In the genomic region with DNA sequence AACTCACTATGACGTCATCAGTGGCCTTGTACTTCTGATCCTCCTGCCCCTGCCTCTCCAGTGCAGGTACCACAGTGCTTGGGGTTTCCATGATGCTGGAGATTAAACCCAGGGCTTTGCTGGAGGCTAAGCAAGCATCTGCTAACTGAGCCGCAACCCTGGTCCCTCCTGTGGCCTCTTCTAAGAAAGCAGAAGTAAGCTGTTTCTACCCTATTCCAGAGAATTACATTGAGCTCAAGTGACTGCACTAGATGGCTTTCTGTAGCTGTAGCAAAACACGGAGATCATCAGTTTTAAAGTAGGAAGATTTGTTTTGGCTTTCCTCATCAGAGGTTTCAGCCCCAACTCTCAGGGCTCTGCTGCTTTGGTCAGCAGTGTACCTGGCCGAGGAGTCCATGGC, we compare ENCODE assay signal across 23 mouse cellular contexts. TPM values are rescaled to one million over a fixed set of nuclear protein-coding genes. Genes with fewer than 3 reads are reported as not detected.
DNase-seq lines count a peak whose midpoint lies in the region; ATAC-seq and TF ChIP-seq lines count a peak whose summit lies in the region.
"Had no signal": no experiment of that assay in that cellular context is flagged by ENCODE, and none has a peak within 500 bp of the region (broad histone marks: within the 10 kb centered on the region; RNA-seq: fewer than 3 reads in every experiment).

No protein-coding gene starts in this region.

- no peak for DNase-seq in liver, postnatal 0 days
- peak; percentile 79 for DNase-seq in CH12.LX (ENCODE audit: extremely low read depth)
- peak; percentile 74 for DNase-seq in splenic B cell, adult 2 months (ENCODE audit: low read depth, low spot score)
- no peak for DNase-seq in forebrain, postnatal 0 days
- DNase-seq: adrenal gland, postnatal 25 days; cerebellum, adult 11 months; cerebellum, adult 9-11 months; kidney, adult 9 months; lung, adult 18-20 months; lung, postnatal 10 days; right cerebral cortex, adult 18-20 months; right cerebral cortex, postnatal 4 days; thymus, postnatal 14 days had no signal

- peak; percentile 53 for ATAC-seq in liver, postnatal 0 days
- no peak for ATAC-seq in liver, embryonic 12.5 days
- peak; percentile 69 for ATAC-seq in granulocyte monocyte progenitor cell, adult 5-6 weeks (replicated peaks; ENCODE audit: poor library complexity, severe bottlenecking)
- ATAC-seq in forebrain, postnatal 0 days = no peak
- no peak for ATAC-seq in forebrain, embryonic 16.5 days
- ATAC-seq: hindbrain, postnatal 0 days; intestine, embryonic 16.5 days; midbrain, embryonic 16.5 days had no signal

- no peaks in the 10 kb centered on the region for H3K79me2 ChIP-seq in CH12.LX (replicated peaks; ENCODE audit: control insufficient read depth, extremely low read depth, insufficient read depth, poor library complexity, severe bottlenecking)

- no peak for TF ChIP-seq RAD21 in CH12.LX (IDR thresholded peaks at IDR 0.05; ENCODE audit: low read depth, low read length)

- H3K36me3 ChIP-seq in liver, postnatal 0 days (replicated peaks; ENCODE audit: insufficient read depth, low read length) = no peaks in the 10 kb centered on the region
- H3K36me3 ChIP-seq in liver, embryonic 12.5 days = no peaks in the 10 kb centered on the region
- peaks cover 0 to 2% of the 10 kb centered on the region in 2 experiments for H3K36me3 ChIP-seq in CH12.LX (replicated peaks in 1 of 2; ENCODE audit: control insufficient read depth in 1 of 2, insufficient read depth in 1 of 2, low read length in 1 of 2)
- no peaks in the 10 kb centered on the region for H3K36me3 ChIP-seq in splenic B cell, adult 2 months (ENCODE audit: control insufficient read depth, insufficient read depth, low read length, poor library complexity, severe bottlenecking)
- H3K36me3 ChIP-seq in forebrain, postnatal 0 days (ENCODE audit: insufficient read depth) = no peaks in the 10 kb centered on the region
- no peaks in the 10 kb centered on the region for H3K36me3 ChIP-seq in forebrain, embryonic 16.5 days (ENCODE audit: control insufficient read depth, insufficient read depth)

- no peaks in the 10 kb centered on the region for H3K9me3 ChIP-seq in liver, postnatal 0 days (ENCODE audit: low read length)
- H3K9me3 ChIP-seq in liver, embryonic 12.5 days (replicated peaks) = no peaks in the 10 kb centered on the region
- H3K9me3 ChIP-seq in CH12.LX (replicated peaks; ENCODE audit: low read length) = no peaks in the 10 kb centered on the region
- no peaks in the 10 kb centered on the region for H3K9me3 ChIP-seq in forebrain, postnatal 0 days (ENCODE audit: low read length)
- H3K9me3 ChIP-seq in forebrain, embryonic 16.5 days (ENCODE audit: control insufficient read depth, low read length) = no peaks in the 10 kb centered on the region
- H3K9me3 ChIP-seq: forebrain, embryonic 10.5 days; neural tube, embryonic 13.5 days had no signal

- no peak for TF ChIP-seq POLR2A in CH12.LX (IDR thresholded peaks at IDR 0.05; ENCODE audit: low read depth, low read length)

- no peak overlapping the region for H3K4me3 ChIP-seq in liver, postnatal 0 days (ENCODE audit: low read depth, low read length)
- no peak overlapping the region for H3K4me3 ChIP-seq in liver, embryonic 12.5 days
- H3K4me3 ChIP-seq in CH12.LX (replicated peaks in 1 of 3; ENCODE audit: low read depth in 2 of 3, low read length in 2 of 3, poor library complexity in 1 of 3) = no peak overlapping the region
- H3K4me3 ChIP-seq in forebrain, postnatal 0 days (ENCODE audit: low read depth, low read length) = no peak overlapping the region
- H3K4me3 ChIP-seq in forebrain, embryonic 16.5 days (replicated peaks; ENCODE audit: low read length) = no peak overlapping the region
- H3K4me3 ChIP-seq: forebrain, embryonic 10.5 days; myocyte; neural tube, embryonic 13.5 days had no signal

- no peaks in the 10 kb centered on the region for H3K4me1 ChIP-seq in liver, postnatal 0 days (ENCODE audit: insufficient read depth)
- peaks cover 8% of the 10 kb centered on the region; the same call in 1 of the 2 replicates for H3K4me1 ChIP-seq in liver, embryonic 12.5 days
- H3K4me1 ChIP-seq in CH12.LX (ENCODE audit: control insufficient read depth in 1 of 2, insufficient read depth in 2 of 2) = peaks cover 19 to 37% of the 10 kb centered on the region in 2 experiments
- no peaks in the 10 kb centered on the region for H3K4me1 ChIP-seq in forebrain, postnatal 0 days (ENCODE audit: insufficient read depth)
- H3K4me1 ChIP-seq in forebrain, embryonic 16.5 days (replicated peaks; ENCODE audit: control insufficient read depth, insufficient read depth, low read length) = no peaks in the 10 kb centered on the region
- H3K4me1 ChIP-seq: forebrain, embryonic 10.5 days; neural tube, embryonic 13.5 days had no signal

- peak overlapping the region; percentile 19; the same call in 1 of the 2 replicates for H3K4me2 ChIP-seq in liver, postnatal 0 days (ENCODE audit: low read depth, low read length)
- no peak overlapping the region for H3K4me2 ChIP-seq in liver, embryonic 12.5 days
- H3K4me2 ChIP-seq in CH12.LX (ENCODE audit: insufficient read depth, low read depth, poor library complexity, severe bottlenecking) = peak overlapping the region; percentile 34; the same call in 1 of the 2 replicates
- no peak overlapping the region for H3K4me2 ChIP-seq in forebrain, postnatal 0 days (ENCODE audit: low read depth)
- H3K4me2 ChIP-seq in forebrain, embryonic 16.5 days (ENCODE audit: low read length) = no peak overlapping the region
- H3K4me2 ChIP-seq: heart, embryonic 11.5 days; neural tube, embryonic 13.5 days had no signal

- 30% methylated on average over 4 of the region's 4 CpGs for WGBS in liver, postnatal 0 days (ENCODE audit: insufficient replicate concordance)
- 39% methylated on average over 4 of the region's 4 CpGs for WGBS in liver, embryonic 12.5 days (ENCODE audit: insufficient replicate concordance)
- 71% methylated on average over 4 of the region's 4 CpGs for WGBS in forebrain, postnatal 0 days
- 74% methylated on average over 4 of the region's 4 CpGs for WGBS in forebrain, embryonic 16.5 days

- in situ Hi-C loops in CH12.LX (cut with MboI; ENCODE audit: low pct_ligation_motif_present, low pct_unique_long_range_greater_than_20kb, low sequenced_read_pairs) = loop anchor here (10.0 kb wide), 1 partner anchor 120 kb away; a partner anchor contains a TSS

- dilution Hi-C loops in CH12.LX (cut with MboI; ENCODE audit: extremely low pct_ligation_motif_present, extremely low pct_unique_long_range_greater_than_20kb, low sequenced_read_pairs) = no loop called here

- no peak overlapping the region for H3K9ac ChIP-seq in liver, postnatal 0 days (replicated peaks)
- no peak overlapping the region for H3K9ac ChIP-seq in liver, embryonic 12.5 days
- 0 out of 2 replicates have a peak overlapping the region, but pooled peaks have one; percentile 7 for H3K9ac ChIP-seq in CH12.LX (ENCODE audit: insufficient read depth, low read depth)
- no peak overlapping the region for H3K9ac ChIP-seq in forebrain, postnatal 0 days
- no peak overlapping the region for H3K9ac ChIP-seq in forebrain, embryonic 16.5 days (replicated peaks; ENCODE audit: low read depth, low read length)
- H3K9ac ChIP-seq: neural tube, embryonic 13.5 days had no signal

- H3K27me3 ChIP-seq in liver, postnatal 0 days (ENCODE audit: insufficient read depth, low read length) = no peaks in the 10 kb centered on the region
- peaks cover 8% of the 10 kb centered on the region; the same call in 1 of the 2 replicates for H3K27me3 ChIP-seq in liver, embryonic 12.5 days (replicated peaks)
- peaks cover 1% of the 10 kb centered on the region for H3K27me3 ChIP-seq in CH12.LX (replicated peaks)
- no peaks in the 10 kb centered on the region for H3K27me3 ChIP-seq in splenic B cell, adult 2 months (ENCODE audit: control insufficient read depth, insufficient read depth, low read length, poor library complexity, severe bottlenecking)
- H3K27me3 ChIP-seq in forebrain, postnatal 0 days (ENCODE audit: insufficient read depth, low read length) = no peaks in the 10 kb centered on the region
- H3K27me3 ChIP-seq in forebrain, embryonic 16.5 days (replicated peaks; ENCODE audit: control insufficient read depth, insufficient read depth, low read length) = no peaks in the 10 kb centered on the region
- H3K27me3 ChIP-seq: neural tube, embryonic 13.5 days had no signal

- peak overlapping the region; percentile 69 for H3K27ac ChIP-seq in liver, postnatal 0 days (ENCODE audit: low read depth)
- no peak overlapping the region for H3K27ac ChIP-seq in liver, embryonic 12.5 days
- H3K27ac ChIP-seq in CH12.LX (ENCODE audit: insufficient read depth, low read depth) = no peak overlapping the region
- H3K27ac ChIP-seq in forebrain, postnatal 0 days (ENCODE audit: low read depth, low read length) = no peak overlapping the region
- H3K27ac ChIP-seq in forebrain, embryonic 16.5 days (ENCODE audit: low read length) = no peak overlapping the region
- H3K27ac ChIP-seq: forebrain, embryonic 10.5 days; hindbrain, postnatal 0 days; neural tube, embryonic 13.5 days had no signal

- TF ChIP-seq CTCF in liver, postnatal 0 days (IDR thresholded peaks at IDR 0.05; ENCODE audit: low read depth) = no peak
- no peak for TF ChIP-seq CTCF in CH12.LX (conservative IDR thresholded peaks at IDR 0.05 in 1 of 2, IDR thresholded peaks at IDR 0.05 in 1 of 2; ENCODE audit: low read depth in 2 of 2, low read length in 2 of 2)
- no peak for TF ChIP-seq CTCF in forebrain, postnatal 0 days (IDR thresholded peaks at IDR 0.05; ENCODE audit: low read depth)

- no peak for TF ChIP-seq EP300 in liver, postnatal 0 days (IDR thresholded peaks at IDR 0.05; ENCODE audit: low read depth)
- TF ChIP-seq EP300 in CH12.LX (IDR thresholded peaks at IDR 0.05; ENCODE audit: low read length) = no peak

RNA-seq across cellular contexts. Expression of a gene that starts 10.3 kb away (rescaled TPM):
- 3.7 TPM in 2 replicates for polyA plus RNA-seq in liver, postnatal 0 days (2015; fragmentation: Nextera tagmentation; extraction: Ambion mirVana)
- 9.8 and 11.7 TPM in 2 replicates for polyA plus RNA-seq in liver, embryonic 12.5 days (2016; fragmentation: Nextera tagmentation; extraction: Ambion mirVana)
- 13.4 and 13.9 TPM in 2 replicates for total RNA-seq in CH12.LX (2012; rRNA removed)
- 17.4 and 23.0 TPM in 2 replicates for total RNA-seq in CH12.LX (2014; rRNA removed)
- 24.0 and 25.3 TPM in 2 replicates for polyA plus RNA-seq in CH12.LX (2012; ENCODE audit: insufficient read length, low read depth)
- 15.4 and 17.6 TPM in 2 replicates for total RNA-seq in granulocyte monocyte progenitor cell, adult 5-6 weeks (2014; fragmentation: Nextera tagmentation)
- 16.4 and 18.1 TPM in 2 replicates for total RNA-seq in granulocyte monocyte progenitor cell, adult 5-6 weeks (2017)
- 15.6 and 15.7 TPM in 2 replicates for total RNA-seq in forebrain, postnatal 0 days (2014; rRNA removed)
- 16.0 and 18.7 TPM in 2 replicates for polyA plus RNA-seq in forebrain, postnatal 0 days (2015; fragmentation: Nextera tagmentation; extraction: Ambion mirVana)
- 44.6 and 44.9 TPM in 2 replicates for polyA plus RNA-seq in forebrain, embryonic 16.5 days (2015; fragmentation: Nextera tagmentation; extraction: Ambion mirVana)

RNA-seq across cellular contexts. Expression of a gene that starts 37.0 kb away (rescaled TPM):
- polyA plus RNA-seq in liver, postnatal 0 days (2015; fragmentation: Nextera tagmentation; extraction: Ambion mirVana) = 1.7 and 1.8 TPM in 2 replicates
- 3.1 and 3.5 TPM in 2 replicates for polyA plus RNA-seq in liver, embryonic 12.5 days (2016; fragmentation: Nextera tagmentation; extraction: Ambion mirVana)
- 0.71 and 0.89 TPM in 2 replicates for total RNA-seq in CH12.LX (2012; rRNA removed)
- 0.46 and 0.72 TPM in 2 replicates for total RNA-seq in CH12.LX (2014; rRNA removed)
- 1.3 and 2.2 TPM in 2 replicates for polyA plus RNA-seq in CH12.LX (2012; ENCODE audit: insufficient read length, low read depth)
- 0.66 and 1.1 TPM in 2 replicates for total RNA-seq in granulocyte monocyte progenitor cell, adult 5-6 weeks (2014; fragmentation: Nextera tagmentation)
- total RNA-seq in granulocyte monocyte progenitor cell, adult 5-6 weeks (2017) = 0.43 and 0.77 TPM in 2 replicates
- total RNA-seq in forebrain, postnatal 0 days (2014; rRNA removed) = 2.6 and 3.1 TPM in 2 replicates
- 2.5 and 4.5 TPM in 2 replicates for polyA plus RNA-seq in forebrain, postnatal 0 days (2015; fragmentation: Nextera tagmentation; extraction: Ambion mirVana)
- 5.3 and 5.6 TPM in 2 replicates for polyA plus RNA-seq in forebrain, embryonic 16.5 days (2015; fragmentation: Nextera tagmentation; extraction: Ambion mirVana)

RNA-seq across cellular contexts. Expression of a gene that starts 59.9 kb away (rescaled TPM):
- polyA plus RNA-seq in liver, postnatal 0 days (2015; fragmentation: Nextera tagmentation; extraction: Ambion mirVana) = 0.26 and 0.31 TPM in 2 replicates
- polyA plus RNA-seq in liver, embryonic 12.5 days (2016; fragmentation: Nextera tagmentation; extraction: Ambion mirVana) = 0.23 and 0.30 TPM in 2 replicates
- total RNA-seq in CH12.LX (2012; rRNA removed) = 0.04 and 0.17 TPM in 2 replicates
- 0.05 TPM in 1 of 2 replicates, not detected in the other for total RNA-seq in CH12.LX (2014; rRNA removed)
- 0.08 and 0.13 TPM in 2 replicates for polyA plus RNA-seq in CH12.LX (2012; ENCODE audit: insufficient read length, low read depth)
- total RNA-seq in granulocyte monocyte progenitor cell, adult 5-6 weeks (2014; fragmentation: Nextera tagmentation) = not detected in 2 replicates
- total RNA-seq in granulocyte monocyte progenitor cell, adult 5-6 weeks (2017) = not detected in 2 replicates
- 68.2 and 86.1 TPM in 2 replicates for total RNA-seq in forebrain, postnatal 0 days (2014; rRNA removed)
- polyA plus RNA-seq in forebrain, postnatal 0 days (2015; fragmentation: Nextera tagmentation; extraction: Ambion mirVana) = 14.7 and 21.7 TPM in 2 replicates
- 9.6 and 14.1 TPM in 2 replicates for polyA plus RNA-seq in forebrain, embryonic 16.5 days (2015; fragmentation: Nextera tagmentation; extraction: Ambion mirVana)

Comparison
In these comparisons a context has a peak if more than half of its experiments do, and no peak if none do; other contexts are left out.
1. ATAC-seq: peak in liver, postnatal 0 days (single experiment) and granulocyte monocyte progenitor cell, adult 5-6 weeks (single experiment); none in liver, embryonic 12.5 days (single experiment), forebrain, postnatal 0 days (single experiment) and forebrain, embryonic 16.5 days (single experiment).
2. H3K4me2 ChIP-seq: peak in liver, postnatal 0 days (single experiment) and CH12.LX (single experiment); none in liver, embryonic 12.5 days (single experiment), forebrain, postnatal 0 days (single experiment) and forebrain, embryonic 16.5 days (single experiment).
3. DNase-seq: peak in CH12.LX (single experiment) and splenic B cell, adult 2 months (single experiment); none in liver, postnatal 0 days (single experiment) and forebrain, postnatal 0 days (single experiment).